Mouse (Mus musculus): ENCODE results near the gene Kirrel. TPM values are rescaled to one million over a fixed set of nuclear protein-coding genes. Genes with fewer than 3 reads are reported as not detected.

Gene Kirrel
- polyA plus RNA-seq, 1 experiment from 2014 or later, result 13.2 TPM

- H3K36me3 ChIP-seq (ENCODE audit: control insufficient read depth, insufficient read depth, low read length), result no peaks in the 10 kb centered on the region
- no peaks in the 10 kb centered on the region for H3K9me3 ChIP-seq (ENCODE audit: control insufficient read depth, low read length)
- no peak overlapping the region for H3K27ac ChIP-seq (ENCODE audit: low read length)
- ATAC-seq (ENCODE audit: low read depth), result no peak
- H3K9ac ChIP-seq (ENCODE audit: low read length), result no peak overlapping the region
- no peak overlapping the region for H3K4me3 ChIP-seq (ENCODE audit: low read length)
- no peaks in the 10 kb centered on the region for H3K27me3 ChIP-seq (ENCODE audit: control insufficient read depth, insufficient read depth, low read depth, low read length)
- H3K4me1 ChIP-seq (replicated peaks; ENCODE audit: control insufficient read depth, insufficient read depth, low read length), result no peaks in the 10 kb centered on the region
- no peak overlapping the region for H3K4me2 ChIP-seq (ENCODE audit: low read depth, low read length)
- 59% methylated on average over 1 of the region's 1 CpGs for WGBS
Measured at GRCm38 (mm10) chr3:87053939-87054338, 120.6 kb downstream of the Kirrel start.

- 84% methylated on average over 5 of the region's 5 CpGs for WGBS
- Histone ChIP-seq H3K9ac (ENCODE audit: low read length) (no peak overlapping the region), H3K27me3 (ENCODE audit: control insufficient read depth, insufficient read depth, low read depth, low read length) (no peaks in the 10 kb centered on the region), H3K27ac (ENCODE audit: low read length) (no peak overlapping the region), H3K4me3 (ENCODE audit: low read length) (no peak overlapping the region), H3K4me2 (ENCODE audit: low read depth, low read length) (no peak overlapping the region), H3K9me3 (ENCODE audit: control insufficient read depth, low read length) (no peaks in the 10 kb centered on the region), H3K36me3 (ENCODE audit: control insufficient read depth, insufficient read depth, low read length) (no peaks in the 10 kb centered on the region), H3K4me1 (replicated peaks; ENCODE audit: control insufficient read depth, insufficient read depth, low read length) (no peaks in the 10 kb centered on the region)
- ATAC-seq (ENCODE audit: low read depth), result no peak
Measured at GRCm38 (mm10) chr3:87047801-87048200, 126.7 kb downstream of the Kirrel start.

GRCm38 (mm10) chr3:87041733-87042132 lies 132.8 kb downstream of the Kirrel start:
- Histone ChIP-seq H3K36me3 (ENCODE audit: control insufficient read depth, insufficient read depth, low read length) (no peaks in the 10 kb centered on the region), H3K27me3 (ENCODE audit: control insufficient read depth, insufficient read depth, low read depth, low read length) (no peaks in the 10 kb centered on the region), H3K4me2 (ENCODE audit: low read depth, low read length) (no peak overlapping the region), H3K27ac (ENCODE audit: low read length) (no peak overlapping the region), H3K9ac (ENCODE audit: low read length) (no peak overlapping the region), H3K4me3 (ENCODE audit: low read length) (no peak overlapping the region), H3K4me1 (replicated peaks; ENCODE audit: control insufficient read depth, insufficient read depth, low read length) (no peaks in the 10 kb centered on the region), H3K9me3 (ENCODE audit: control insufficient read depth, low read length) (no peaks in the 10 kb centered on the region)
- 76% methylated on average over 2 of the region's 2 CpGs for WGBS
- ATAC-seq (ENCODE audit: low read depth), result no peak

- H3K9ac ChIP-seq (ENCODE audit: low read length), result no peak overlapping the region
- H3K9me3 ChIP-seq (ENCODE audit: control insufficient read depth, low read length), result no peaks in the 10 kb centered on the region
- no peaks in the 10 kb centered on the region for H3K36me3 ChIP-seq (ENCODE audit: control insufficient read depth, insufficient read depth, low read length)
- no peak overlapping the region for H3K4me3 ChIP-seq (ENCODE audit: low read length)
- no peaks in the 10 kb centered on the region for H3K27me3 ChIP-seq (ENCODE audit: control insufficient read depth, insufficient read depth, low read depth, low read length)
- no peak overlapping the region for H3K4me2 ChIP-seq (ENCODE audit: low read depth, low read length)
- 80% methylated on average over 6 of the region's 6 CpGs for WGBS
- H3K4me1 ChIP-seq (replicated peaks; ENCODE audit: control insufficient read depth, insufficient read depth, low read length), result no peaks in the 10 kb centered on the region
- H3K27ac ChIP-seq (ENCODE audit: low read length), result no peak overlapping the region
- ATAC-seq (ENCODE audit: low read depth), result no peak
Measured at GRCm38 (mm10) chr3:87038500-87038899, 136.0 kb downstream of the Kirrel start.

- Histone ChIP-seq H3K4me3 (ENCODE audit: low read length) (no peak overlapping the region), H3K4me1 (replicated peaks; ENCODE audit: control insufficient read depth, insufficient read depth, low read length) (no peaks in the 10 kb centered on the region), H3K36me3 (ENCODE audit: control insufficient read depth, insufficient read depth, low read length) (no peaks in the 10 kb centered on the region), H3K27me3 (ENCODE audit: control insufficient read depth, insufficient read depth, low read depth, low read length) (no peaks in the 10 kb centered on the region), H3K9ac (ENCODE audit: low read length) (no peak overlapping the region), H3K4me2 (ENCODE audit: low read depth, low read length) (no peak overlapping the region), H3K27ac (ENCODE audit: low read length) (no peak overlapping the region), H3K9me3 (ENCODE audit: control insufficient read depth, low read length) (no peaks in the 10 kb centered on the region)
- ATAC-seq (ENCODE audit: low read depth), result no peak
- WGBS, result 91% methylated on average over 4 of the region's 4 CpGs
Measured at GRCm38 (mm10) chr3:87034061-87034460, 140.5 kb downstream of the Kirrel start.

GRCm38 (mm10) chr3:87033357-87033756 lies 141.2 kb downstream of the Kirrel start:
- Histone ChIP-seq H3K4me2 (ENCODE audit: low read depth, low read length) (no peak overlapping the region), H3K9ac (ENCODE audit: low read length) (no peak overlapping the region), H3K4me3 (ENCODE audit: low read length) (no peak overlapping the region), H3K27me3 (ENCODE audit: control insufficient read depth, insufficient read depth, low read depth, low read length) (no peaks in the 10 kb centered on the region), H3K27ac (ENCODE audit: low read length) (no peak overlapping the region), H3K9me3 (ENCODE audit: control insufficient read depth, low read length) (no peaks in the 10 kb centered on the region), H3K4me1 (replicated peaks; ENCODE audit: control insufficient read depth, insufficient read depth, low read length) (no peaks in the 10 kb centered on the region), H3K36me3 (ENCODE audit: control insufficient read depth, insufficient read depth, low read length) (no peaks in the 10 kb centered on the region)
- peak; percentile 49; the same call in 1 of the 2 replicates for ATAC-seq (ENCODE audit: low read depth)
- 12% methylated on average over 8 of the region's 8 CpGs for WGBS

- no peaks in the 10 kb centered on the region for H3K36me3 ChIP-seq (ENCODE audit: control insufficient read depth, insufficient read depth, low read length)
- 19% methylated on average over 6 of the region's 6 CpGs for WGBS
- H3K4me3 ChIP-seq (ENCODE audit: low read length), result no peak overlapping the region
- no peaks in the 10 kb centered on the region for H3K27me3 ChIP-seq (ENCODE audit: control insufficient read depth, insufficient read depth, low read depth, low read length)
- H3K9ac ChIP-seq (ENCODE audit: low read length), result no peak overlapping the region
- H3K4me2 ChIP-seq (ENCODE audit: low read depth, low read length), result no peak overlapping the region
- H3K4me1 ChIP-seq (replicated peaks; ENCODE audit: control insufficient read depth, insufficient read depth, low read length), result no peaks in the 10 kb centered on the region
- no peaks in the 10 kb centered on the region for H3K9me3 ChIP-seq (ENCODE audit: control insufficient read depth, low read length)
- no peak overlapping the region for H3K27ac ChIP-seq (ENCODE audit: low read length)
- ATAC-seq (ENCODE audit: low read depth), result peak; percentile 49; the same call in 1 of the 2 replicates
Measured at GRCm38 (mm10) chr3:87030855-87031254, 143.7 kb downstream of the Kirrel start.

Other genes with a start within 250 kb of the Kirrel start
- 37.7 and 38.6 TPM in 2 replicates for gene Cd1d1, start 175.3 kb downstream of the Kirrel start, polyA plus RNA-seq (2015; fragmentation: Nextera tagmentation; extraction: Ambion mirVana)
- gene Fcrls, start 89.0 kb upstream of the Kirrel start, polyA plus RNA-seq (2015; fragmentation: Nextera tagmentation; extraction: Ambion mirVana), result 8.3 and 9.8 TPM in 2 replicates
- 0.45 and 1.4 TPM in 2 replicates for gene Cd5l, start 183.1 kb upstream of the Kirrel start, polyA plus RNA-seq (2015; fragmentation: Nextera tagmentation; extraction: Ambion mirVana)
- 0.29 and 0.33 TPM in 2 replicates for gene Fcrl1, start 201.6 kb upstream of the Kirrel start, polyA plus RNA-seq (2015; fragmentation: Nextera tagmentation; extraction: Ambion mirVana)

Measured in lung, embryonic 16.5 days (tissue).